Mouse (Mus musculus): Measurements from ENCODE around the gene Pradc1.
A peak's percentile ranks its signal among the peaks of the same experiment; 100 is the strongest.
"Not testable (repeated sequence)": the region's sequence is repeated elsewhere in the genome, so short reads cannot be mapped to it uniquely, and the experiment has no call there.

Gene Pradc1

GRCm38 (mm10) chr6:85450697-85451663 lies 790 bp downstream of the Pradc1 start, which contains the start of gene Cct7:
Cct7 (plus strand) TSS chr6:85451514.
- DNase-seq = peak; percentile 99 to 100

- not testable (repeated sequence) for DNase-seq
Measured at GRCm38 (mm10) chr6:85450140-85450539, 1.6 kb downstream of the Pradc1 start.

GRCm38 (mm10) chr6:85447351-85447750 lies 4.4 kb downstream of the Pradc1 start:
- no peak for DNase-seq

- no peak for DNase-seq
Measured at GRCm38 (mm10) chr6:85445286-85445685, 6.5 kb downstream of the Pradc1 start.

- DNase-seq = no peak
Measured at GRCm38 (mm10) chr6:85444266-85444965, 7.4 kb downstream of the Pradc1 start.

GRCm38 (mm10) chr6:85443488-85444233 lies 8.1 kb downstream of the Pradc1 start:
- DNase-seq = no peak

GRCm38 (mm10) chr6:85441142-85441541 lies 10.6 kb downstream of the Pradc1 start:
- DNase-seq = peak in 1 of 2 experiments; percentile 21

GRCm38 (mm10) chr6:85436631-85437030 lies 15.1 kb downstream of the Pradc1 start:
- DNase-seq = no peak

GRCm38 (mm10) chr6:85436204-85436603 lies 15.6 kb downstream of the Pradc1 start:
- DNase-seq = no peak

- DNase-seq = no peak
Measured at GRCm38 (mm10) chr6:85433865-85434264, 17.9 kb downstream of the Pradc1 start.

- peak; percentile 87 to 91 for DNase-seq
Measured at GRCm38 (mm10) chr6:85431842-85432431, 19.8 kb downstream of the Pradc1 start, which contains the start of gene Smyd5. Smyd5 (plus strand) TSS chr6:85431989.

- DNase-seq = no peak
Measured at GRCm38 (mm10) chr6:85431274-85431841, 20.4 kb downstream of the Pradc1 start.

GRCm38 (mm10) chr6:85423836-85424379 lies 27.9 kb downstream of the Pradc1 start, which contains the start of gene Noto:
Noto (plus strand) TSS chr6:85423886.
- DNase-seq = no peak

GRCm38 (mm10) chr6:85419150-85419549 lies 32.6 kb downstream of the Pradc1 start:
- no peak for DNase-seq

GRCm38 (mm10) chr6:85415829-85416228 lies 35.9 kb downstream of the Pradc1 start:
- DNase-seq = peak; percentile 37 to 56

- peak; percentile 70 to 78 for DNase-seq
Measured at GRCm38 (mm10) chr6:85410771-85411273, 40.9 kb downstream of the Pradc1 start.

- no peak for DNase-seq
Measured at GRCm38 (mm10) chr6:85409003-85409402, 42.8 kb downstream of the Pradc1 start.

GRCm38 (mm10) chr6:85403039-85403438 lies 48.7 kb downstream of the Pradc1 start:
- no peak for DNase-seq

- DNase-seq = no peak
Measured at GRCm38 (mm10) chr6:85402613-85403012, 49.2 kb downstream of the Pradc1 start.

- no peak for DNase-seq
Measured at GRCm38 (mm10) chr6:85399715-85400114, 52.1 kb downstream of the Pradc1 start.

GRCm38 (mm10) chr6:85397165-85397564 lies 54.6 kb downstream of the Pradc1 start:
- peak in 1 of 2 experiments; percentile 42 for DNase-seq
